Mouse (Mus musculus) heart, embryonic 13.5 days (tissue): ENCODE results near the gene Smim24. TPM values are rescaled to one million over a fixed set of nuclear protein-coding genes. Genes with fewer than 3 reads are reported as not detected.

ENCODE experiments used
- ATAC-seq: fragments of 200-750 bp; cut with Nextera tagmentation; 2 replicates; pipeline ENCODE4 v1.8.0; 2017; ENCODE audit warnings: moderate TSS enrichment; ENCODE audit not compliant: insufficient number of reproducible peaks, low FRiP score, low TSS enrichment; ENCODE audit errors: extremely low read depth
- H3K27ac ChIP-seq: fragments of 300-500 bp; sonication (generic); replicated peaks from 2 replicates; pipeline ENCODE4 v1.5.1; 2015; ENCODE audit warnings: moderate library complexity, mild to moderate bottlenecking, inconsistent platforms
- H3K27me3 ChIP-seq: fragments of 300-500 bp; sonication (generic); replicated peaks from 2 replicates; pipeline ENCODE4 v1.6.1; 2015; ENCODE audit warnings: mild to moderate bottlenecking, inconsistent platforms
- H3K36me3 ChIP-seq: fragments of 300-500 bp; sonication (generic); 2 replicates; pipeline ENCODE4 v1.6.1; 2015; ENCODE audit warnings: mild to moderate bottlenecking, inconsistent platforms
- H3K4me1 ChIP-seq: fragments of 300-500 bp; sonication (generic); 2 replicates; pipeline ENCODE4 v1.6.1; 2015; ENCODE audit warnings: inconsistent platforms
- H3K4me2 ChIP-seq: fragments of 300-500 bp; sonication (generic); 2 replicates; pipeline ENCODE4 v1.6.1; 2015; ENCODE audit warnings: inconsistent platforms, mild to moderate bottlenecking, moderate library complexity
- H3K4me3 ChIP-seq: fragments of 300-500 bp; sonication (generic); 2 replicates; pipeline ENCODE4 v1.5.1; 2015; ENCODE audit warnings: moderate library complexity, mild to moderate bottlenecking, inconsistent platforms
- H3K9ac ChIP-seq: fragments of 300-500 bp; sonication (generic); 2 replicates; pipeline ENCODE4 v1.6.1; 2015; ENCODE audit warnings: inconsistent platforms, mild to moderate bottlenecking, moderate library complexity
- H3K9me3 ChIP-seq: fragments of 300-500 bp; sonication (generic); 2 replicates; pipeline ENCODE4 v1.6.1; 2016; ENCODE audit warnings: inconsistent platforms
- WGBS: fragments of 180-500 bp; shearing (Covaris S2); methylation state at CpG from one replicate; pipeline ENCODE4 v1.1.7; 2015; ENCODE audit warnings: mixed read lengths; 5-methylcytosine and 5-hydroxymethylcytosine counted together
- polyA plus RNA-seq: library from polyadenylated mRNA; unstranded; fragments of >200 nt; fragmentation: Nextera tagmentation; extraction: Ambion mirVana; gene quantifications from 2 replicates; pipeline ENCODE4 v1.2.1, GENCODE M21; 2015

Smim24 gene
- polyA plus RNA-seq, 1 experiment from 2014 or later = 2.7 TPM

GRCm38 (mm10) chr10:81403511-81403910, 10.7 kb downstream of the Smim24 start:
- peaks cover 80% of the 10 kb centered on the region for H3K4me1 ChIP-seq
- 68% methylated on average over 10 of the region's 10 CpGs for WGBS
- peaks cover 79% of the 10 kb centered on the region for H3K36me3 ChIP-seq
- peak overlapping the region; percentile 73 for H3K9ac ChIP-seq
- peak overlapping the region; percentile 96 for H3K27ac ChIP-seq
- H3K27me3 ChIP-seq = peaks cover 12% of the 10 kb centered on the region; the same call in 1 of the 2 replicates
- H3K9me3 ChIP-seq = no peaks in the 10 kb centered on the region
- no peak for ATAC-seq
- H3K4me2 ChIP-seq = no peak overlapping the region
- no peak overlapping the region for H3K4me3 ChIP-seq

- Histone ChIP-seq H3K27me3 (peaks cover 12% of the 10 kb centered on the region; the same call in 1 of the 2 replicates), H3K9ac (0 out of 2 replicates have a peak overlapping the region, but pooled peaks have one; percentile 14), H3K9me3 (no peaks in the 10 kb centered on the region), H3K4me2 (no peak overlapping the region), H3K4me1 (peaks cover 85% of the 10 kb centered on the region), H3K27ac (no peak overlapping the region; the same call in 1 of the 2 replicates), H3K4me3 (no peak overlapping the region), H3K36me3 (peaks cover 80% of the 10 kb centered on the region)
- no peak for ATAC-seq
- WGBS = 29% methylated on average over 9 of the region's 9 CpGs
Observed at GRCm38 (mm10) chr10:81404082-81404481, 11.2 kb downstream of the Smim24 start.

GRCm38 (mm10) chr10:81404720-81405119, 11.9 kb downstream of the Smim24 start:
- Histone ChIP-seq H3K4me1 (peaks cover 92% of the 10 kb centered on the region), H3K27me3 (peaks cover 12% of the 10 kb centered on the region; the same call in 1 of the 2 replicates), H3K27ac (peak overlapping the region; percentile 32; the same call in 1 of the 2 replicates), H3K9ac (peak overlapping the region; percentile 37; the same call in 1 of the 2 replicates), H3K36me3 (peaks cover 76% of the 10 kb centered on the region), H3K4me2 (no peak overlapping the region), H3K4me3 (no peak overlapping the region), H3K9me3 (no peaks in the 10 kb centered on the region)
- no peak for ATAC-seq
- 59% methylated on average over 18 of the region's 18 CpGs for WGBS

- 0 out of 2 replicates have a peak overlapping the region, but pooled peaks have one; percentile 71 for H3K9ac ChIP-seq
- H3K4me3 ChIP-seq = no peak overlapping the region
- no peaks in the 10 kb centered on the region for H3K9me3 ChIP-seq
- H3K27ac ChIP-seq = 0 out of 2 replicates have a peak overlapping the region, but pooled peaks have one; percentile 98
- H3K27me3 ChIP-seq = peaks cover 4% of the 10 kb centered on the region; the same call in 1 of the 2 replicates
- ATAC-seq = no peak
- H3K4me1 ChIP-seq = peaks cover 96% of the 10 kb centered on the region
- peaks cover 66% of the 10 kb centered on the region for H3K36me3 ChIP-seq
- 46% methylated on average over 13 of the region's 13 CpGs for WGBS
- peak overlapping the region; percentile 65 for H3K4me2 ChIP-seq
Observed at GRCm38 (mm10) chr10:81405588-81406201, 12.8 kb downstream of the Smim24 start.

- ATAC-seq = no peak
- peaks cover 4% of the 10 kb centered on the region; the same call in 1 of the 2 replicates for H3K27me3 ChIP-seq
- peaks cover 96% of the 10 kb centered on the region for H3K4me1 ChIP-seq
- peak overlapping the region; percentile 71 for H3K9ac ChIP-seq
- H3K27ac ChIP-seq = peak overlapping the region; percentile 98
- WGBS = 27% methylated on average over 24 of the region's 24 CpGs
- peak overlapping the region; percentile 65 for H3K4me2 ChIP-seq
- H3K36me3 ChIP-seq = peaks cover 63% of the 10 kb centered on the region
- peak overlapping the region; percentile 45 for H3K4me3 ChIP-seq
- H3K9me3 ChIP-seq = no peaks in the 10 kb centered on the region
Observed at GRCm38 (mm10) chr10:81406504-81407440, 13.9 kb downstream of the Smim24 start.

- H3K9me3 ChIP-seq = no peaks in the 10 kb centered on the region
- H3K27me3 ChIP-seq = peaks cover 4% of the 10 kb centered on the region; the same call in 1 of the 2 replicates
- peak overlapping the region; percentile 71 for H3K9ac ChIP-seq
- H3K4me2 ChIP-seq = peak overlapping the region; percentile 65
- peak overlapping the region; percentile 45 for H3K4me3 ChIP-seq
- H3K27ac ChIP-seq = peak overlapping the region; percentile 98
- peaks cover 65% of the 10 kb centered on the region for H3K36me3 ChIP-seq
- ATAC-seq = no peak
- H3K4me1 ChIP-seq = peaks cover 96% of the 10 kb centered on the region
- WGBS = 19% methylated on average over 31 of the region's 31 CpGs
Observed at GRCm38 (mm10) chr10:81407539-81408423, 14.9 kb downstream of the Smim24 start.

- Histone ChIP-seq H3K4me2 (peak overlapping the region; percentile 65; the same call in 1 of the 2 replicates), H3K9ac (peak overlapping the region; percentile 71; the same call in 1 of the 2 replicates), H3K9me3 (no peaks in the 10 kb centered on the region), H3K27ac (peak overlapping the region; percentile 98), H3K27me3 (peaks cover 4% of the 10 kb centered on the region; the same call in 1 of the 2 replicates), H3K36me3 (peaks cover 65% of the 10 kb centered on the region), H3K4me3 (no peak overlapping the region), H3K4me1 (peaks cover 96% of the 10 kb centered on the region)
- 45% methylated on average over 13 of the region's 13 CpGs for WGBS
- ATAC-seq = no peak
Observed at GRCm38 (mm10) chr10:81408424-81408729, 15.5 kb downstream of the Smim24 start.

- H3K36me3 ChIP-seq = peaks cover 60% of the 10 kb centered on the region
- peak overlapping the region; percentile 71; the same call in 1 of the 2 replicates for H3K9ac ChIP-seq
- no peaks in the 10 kb centered on the region for H3K9me3 ChIP-seq
- H3K27me3 ChIP-seq = peaks cover 4% of the 10 kb centered on the region; the same call in 1 of the 2 replicates
- H3K4me1 ChIP-seq = peaks cover 96% of the 10 kb centered on the region
- peak; percentile 6; the same call in 1 of the 2 replicates for ATAC-seq
- 13% methylated on average over 9 of the region's 9 CpGs for WGBS
- peak overlapping the region; percentile 51 for H3K4me2 ChIP-seq
- peak overlapping the region; percentile 98 for H3K27ac ChIP-seq
- H3K4me3 ChIP-seq = no peak overlapping the region
Observed at GRCm38 (mm10) chr10:81408871-81409291, 16.0 kb downstream of the Smim24 start.

- peak overlapping the region; percentile 25 for H3K4me3 ChIP-seq
- peaks cover 96% of the 10 kb centered on the region for H3K4me1 ChIP-seq
- H3K27me3 ChIP-seq = peaks cover 4% of the 10 kb centered on the region; the same call in 1 of the 2 replicates
- no peaks in the 10 kb centered on the region for H3K9me3 ChIP-seq
- ATAC-seq = no peak
- peak overlapping the region; percentile 98 for H3K27ac ChIP-seq
- H3K9ac ChIP-seq = peak overlapping the region; percentile 71
- 34% methylated on average over 8 of the region's 8 CpGs for WGBS
- peak overlapping the region; percentile 51 for H3K4me2 ChIP-seq
- H3K36me3 ChIP-seq = peaks cover 56% of the 10 kb centered on the region
Observed at GRCm38 (mm10) chr10:81409330-81409729, 16.5 kb downstream of the Smim24 start.

GRCm38 (mm10) chr10:81410350-81410749, 17.5 kb downstream of the Smim24 start:
- WGBS = 56% methylated on average over 4 of the region's 4 CpGs
- H3K4me3 ChIP-seq = peak overlapping the region; percentile 25; the same call in 1 of the 2 replicates

More at GRCm38 (mm10) chr10:81410350-81410749, 17.5 kb downstream of the Smim24 start:
- H3K4me1 ChIP-seq = peaks cover 100% of the 10 kb centered on the region
- peaks cover 47% of the 10 kb centered on the region for H3K36me3 ChIP-seq
- H3K9me3 ChIP-seq = no peaks in the 10 kb centered on the region
- H3K27me3 ChIP-seq = 0 out of 2 replicates have a peak, but pooled peaks cover 4% of the 10 kb centered on the region
- peak overlapping the region; percentile 51 for H3K4me2 ChIP-seq
- H3K27ac ChIP-seq = peak overlapping the region; percentile 98
- no peak for ATAC-seq
- H3K9ac ChIP-seq = peak overlapping the region; percentile 71
